Mouse (Mus musculus) liver, embryonic 14.5 days (tissue): Measurements from ENCODE around the gene Gm8773.

Experiments used
- CTCF ChIP-seq: IDR thresholded peaks from 2 replicates; pipeline ENCODE4 v1.5.1; 2016; ENCODE audit warnings: antibody characterized with exemption, low read depth, control low read depth
- EP300 ChIP-seq: IDR thresholded peaks from 2 replicates; pipeline ENCODE4 v1.6.1; 2016; ENCODE audit warnings: antibody characterized with exemption, low read depth

GRCm38 (mm10) chr5:5559079-5559740 is 14.4 kb upstream of the Gm8773 start, which contains the start of gene Gtpbp10:
- TF ChIP-seq CTCF (no peak), EP300 (no peak)
